Mouse (Mus musculus) bone marrow, adult 2 months (tissue): ENCODE measurements at regions not wholly inside any gene's neighbourhood (a gene's known extent, or its start where the extent isn't known, plus 50 kb on each side); places are given as distances from the start of the nearest gene placed in this dataset.

Source experiments
- CTCF ChIP-seq: fragments of 200-500 bp; IDR thresholded peaks from 2 replicates; pipeline ENCODE4 v1.5.1; 2011; ENCODE audit warnings: low read length, control low read depth; ENCODE audit not compliant: control insufficient read depth, insufficient read depth
- POLR2A ChIP-seq: fragments of 200-500 bp; IDR thresholded peaks from 2 replicates; pipeline ENCODE4 v1.6.1; 2011; ENCODE audit warnings: low read depth, mild to moderate bottlenecking, control low read depth, low read length, borderline replicate concordance; ENCODE audit not compliant: control insufficient read depth

- no peak for TF ChIP-seq CTCF
- TF ChIP-seq POLR2A: no peak
These were observed 68.2 kb upstream of the Shb start for GRCm38 (mm10) chr4:45600520-45600919.
